Mouse (Mus musculus) large intestine, adult 2 months (tissue): ENCODE measurements at regions not wholly inside any gene's neighbourhood (a gene's known extent, or its start where the extent isn't known, plus 50 kb on each side); places are given as distances from the start of the nearest gene placed in this dataset.

Experiments
- DNase-seq: peaks from one replicate; pipeline ENCODE4 v3.0.0-alpha.2; 2012; ENCODE audit warnings: low read depth, low spot score
- WGBS: fragments of 180-500 bp; shearing (Covaris S2); methylation state at CpG from one replicate; pipeline ENCODE4 v1.1.7; 2018; 5-methylcytosine and 5-hydroxymethylcytosine counted together

DNA sequence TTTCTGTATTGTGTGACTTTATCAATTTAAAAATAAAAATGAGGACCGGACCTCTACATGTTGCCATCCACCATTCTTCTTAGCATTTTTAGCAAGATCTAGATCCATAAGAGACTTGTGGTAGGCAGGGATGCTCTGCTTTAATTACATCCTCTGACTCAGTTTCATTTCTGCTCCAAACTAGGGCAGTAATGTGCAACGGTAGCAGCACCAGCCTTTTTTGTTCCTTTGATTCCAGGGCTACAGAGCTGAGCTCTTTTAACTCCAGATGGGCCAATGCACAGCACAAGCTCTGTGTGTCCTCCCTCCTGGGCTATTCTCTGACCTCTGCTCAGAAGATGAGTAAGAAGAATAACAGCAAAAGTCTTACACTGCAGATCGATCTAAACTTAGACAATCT lies 168.2 kb upstream of the Sptlc3 start:
- DNase-seq: no peak
- WGBS: 78% methylated on average over 3 of the region's 3 CpGs

DNA sequence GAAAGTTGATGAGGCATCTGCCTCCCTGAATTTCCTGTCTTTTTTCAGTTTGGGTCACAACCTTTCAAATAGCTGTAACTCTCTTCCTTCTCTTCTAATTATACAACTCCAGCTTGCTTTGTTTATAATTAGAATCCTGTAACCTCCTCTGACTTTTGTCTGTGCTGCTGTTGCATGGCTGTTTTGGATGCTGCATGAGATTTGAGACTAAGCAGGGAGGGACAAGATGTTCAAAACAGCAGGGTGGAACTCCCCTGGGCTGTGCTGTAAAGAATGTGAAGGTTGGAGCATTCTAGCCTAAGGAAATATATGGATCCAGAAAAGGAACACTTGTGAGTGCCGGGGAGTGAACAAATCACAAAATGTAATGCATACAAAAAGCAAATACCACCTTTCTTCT lies 159.0 kb upstream of the Sptlc3 start:
- 64% methylated on average over 1 of the region's 1 CpGs for WGBS
- DNase-seq: no peak

DNA sequence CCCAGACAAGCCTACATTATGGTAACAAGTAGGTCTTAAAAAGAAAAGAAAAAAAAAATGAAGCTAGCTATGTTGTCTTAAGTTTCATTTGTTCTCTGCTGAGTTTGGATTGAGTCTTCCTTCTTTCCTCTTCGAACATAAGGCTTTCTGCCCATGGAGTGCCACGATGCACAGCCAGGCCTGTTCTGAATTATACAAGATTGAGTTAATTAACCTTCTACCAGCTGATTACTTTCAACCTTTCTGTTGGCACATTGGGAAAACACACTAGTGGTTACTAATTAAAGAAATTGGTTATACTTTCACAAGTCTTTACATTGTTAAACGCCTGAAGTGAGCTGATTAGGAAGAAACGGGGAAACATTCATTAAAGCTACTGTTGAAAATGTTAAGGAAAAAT lies 155.5 kb upstream of the Sptlc3 start:
- no peak for DNase-seq

DNA sequence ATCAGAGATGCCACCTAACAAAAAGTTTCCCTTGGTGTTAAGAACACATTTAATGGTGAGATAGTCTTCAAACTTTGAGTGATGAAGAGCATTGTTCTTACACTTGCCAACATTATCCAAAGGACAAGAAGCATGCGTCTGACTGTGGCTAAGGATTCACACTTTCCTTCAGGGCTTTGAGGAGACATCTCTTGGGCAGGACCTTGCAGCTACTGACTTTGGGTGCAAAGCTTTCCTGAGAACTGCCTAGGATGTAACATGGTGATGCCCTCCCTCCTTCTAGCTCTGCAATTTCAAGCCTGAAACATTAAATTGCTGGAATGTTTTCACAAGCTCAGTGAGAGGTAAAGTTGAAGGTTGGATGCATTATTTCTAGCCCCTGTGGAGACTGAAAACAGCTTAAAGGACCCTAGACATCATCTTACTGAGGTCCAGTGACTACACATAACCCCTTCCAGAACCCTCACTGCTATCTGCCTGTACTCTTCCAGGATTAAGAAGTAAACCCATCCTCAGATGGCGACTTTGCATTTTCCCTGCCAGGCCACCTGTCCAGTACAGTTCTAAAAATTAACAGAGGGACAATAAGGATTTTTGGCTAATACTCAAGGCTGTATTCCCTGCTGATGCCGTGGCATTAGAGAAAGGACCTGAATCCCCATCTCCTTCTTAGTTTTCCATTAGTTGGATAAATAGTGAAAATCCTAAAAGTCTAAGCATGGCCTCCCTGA lies 137.3 kb upstream of the Sptlc3 start:
- no peak for DNase-seq
- 84% methylated on average over 3 of the region's 3 CpGs for WGBS

More for the DNA sequence above, 155.5 kb upstream of the Sptlc3 start:
- WGBS: 74% methylated on average over 4 of the region's 4 CpGs

DNA sequence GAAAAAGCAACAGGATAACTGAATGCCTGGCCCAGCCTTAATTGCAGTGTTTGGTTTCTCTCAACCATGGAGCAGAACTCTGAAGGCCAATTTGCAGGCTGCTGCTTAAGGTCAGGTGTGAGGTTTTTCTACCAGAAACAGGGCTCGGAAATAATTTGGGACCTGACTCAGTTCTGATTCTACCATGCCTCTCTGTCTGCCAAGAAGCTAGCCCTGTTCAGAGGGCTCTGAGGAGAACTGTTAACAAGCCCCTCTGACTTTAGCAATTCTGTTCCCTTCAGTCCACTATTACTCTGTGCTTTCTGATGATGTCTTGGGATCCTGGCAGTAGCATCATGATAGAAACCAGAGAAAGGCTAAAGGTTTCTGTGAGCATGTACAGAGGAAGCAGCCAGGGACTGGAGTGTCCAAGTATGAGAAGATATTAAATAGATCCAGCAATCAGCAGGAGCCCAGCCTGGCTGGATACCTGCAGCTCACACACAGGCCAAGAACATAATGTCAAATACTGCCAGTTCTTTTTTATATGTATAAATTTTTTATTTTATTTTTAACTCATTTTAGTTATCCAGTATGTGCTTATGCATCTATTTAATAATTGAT lies 131.4 kb upstream of the Sptlc3 start:
- WGBS: 90% methylated on average over 1 of the region's 1 CpGs
- no peak for DNase-seq

DNA sequence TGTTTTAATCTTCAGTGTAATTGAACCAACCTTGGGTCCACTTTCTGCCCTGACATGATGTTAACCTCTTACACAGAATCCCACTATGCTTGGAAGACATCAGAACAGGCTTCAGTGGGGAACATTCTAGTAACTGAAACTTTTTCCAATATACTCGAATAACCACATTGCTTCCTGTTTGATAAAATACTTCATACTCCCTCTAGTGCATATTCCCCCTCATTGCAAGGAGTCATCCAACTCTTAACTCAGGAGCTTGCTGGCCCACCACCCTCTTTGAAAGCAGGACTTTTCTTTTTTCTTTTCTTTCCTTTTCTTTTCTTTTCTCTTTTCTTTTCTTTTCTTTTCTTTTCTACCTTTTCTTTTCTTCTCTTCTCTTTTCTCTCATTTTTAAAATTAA lies 123.6 kb upstream of the Sptlc3 start:
- no peak for DNase-seq
- WGBS: 16% methylated on average over 1 of the region's 1 CpGs

DNA sequence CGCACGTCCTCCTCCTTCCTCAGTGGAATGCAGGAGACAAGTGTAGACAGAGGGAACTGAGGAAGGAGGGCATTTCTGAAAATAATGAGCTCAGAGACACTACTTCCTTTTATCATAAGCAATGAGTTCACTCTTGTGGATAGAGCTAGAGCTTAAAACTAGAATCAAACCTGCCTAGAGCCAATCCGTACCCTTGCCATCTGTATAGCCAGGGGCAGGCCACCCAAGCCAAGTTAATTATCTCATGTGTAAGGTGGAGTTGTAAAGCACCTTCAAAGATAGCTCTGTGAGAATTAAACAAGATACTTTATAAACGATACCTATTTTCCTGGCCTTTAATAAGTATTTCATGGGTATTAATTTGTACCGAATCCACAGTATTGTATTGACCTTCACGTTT lies 113.4 kb upstream of the Sptlc3 start:
- DNase-seq: no peak
- WGBS: 63% methylated on average over 6 of the region's 6 CpGs

DNA sequence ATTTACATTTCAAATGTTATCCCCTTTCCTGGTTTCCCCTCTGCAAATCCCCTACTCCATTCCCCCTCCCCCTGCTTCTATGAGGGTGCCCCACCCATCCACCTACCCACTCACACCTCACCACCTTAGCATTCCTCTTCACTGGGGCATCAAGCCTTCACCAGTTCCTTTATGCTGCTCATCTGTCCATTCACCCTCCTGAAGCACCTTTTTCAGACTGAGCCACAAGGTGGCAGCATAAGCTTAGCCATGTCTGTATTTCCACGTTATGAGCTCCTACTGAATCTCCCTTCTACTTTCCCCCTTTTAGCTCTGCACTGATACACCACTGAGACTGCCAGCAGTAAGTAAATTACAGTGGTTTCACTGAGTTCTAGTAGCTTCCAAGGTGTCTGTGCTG lies 112.1 kb upstream of the Sptlc3 start:
- DNase-seq: peak; percentile 21
- WGBS: 3% methylated on average over 1 of the region's 1 CpGs

DNA sequence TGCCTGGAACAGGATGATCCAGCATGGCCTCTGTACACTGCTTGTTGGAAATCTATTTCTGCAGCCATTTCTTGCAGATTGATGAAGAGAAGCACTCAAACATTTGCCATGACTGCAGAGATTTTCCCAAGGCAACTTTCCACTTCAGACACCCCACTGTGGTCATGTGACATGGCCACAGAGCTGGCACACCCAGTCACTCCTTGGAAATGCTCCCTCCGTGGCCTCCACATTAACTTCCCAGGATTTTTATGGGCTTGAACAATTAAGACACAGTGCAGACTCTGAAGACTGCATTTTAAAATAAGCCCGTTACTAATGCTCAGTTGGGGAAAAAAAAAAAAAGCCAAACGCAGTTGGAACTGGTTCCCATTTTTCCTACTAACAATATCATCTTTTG lies 80.2 kb upstream of the Sptlc3 start:
- no peak for DNase-seq
- WGBS: 33% methylated on average over 3 of the region's 3 CpGs

DNA sequence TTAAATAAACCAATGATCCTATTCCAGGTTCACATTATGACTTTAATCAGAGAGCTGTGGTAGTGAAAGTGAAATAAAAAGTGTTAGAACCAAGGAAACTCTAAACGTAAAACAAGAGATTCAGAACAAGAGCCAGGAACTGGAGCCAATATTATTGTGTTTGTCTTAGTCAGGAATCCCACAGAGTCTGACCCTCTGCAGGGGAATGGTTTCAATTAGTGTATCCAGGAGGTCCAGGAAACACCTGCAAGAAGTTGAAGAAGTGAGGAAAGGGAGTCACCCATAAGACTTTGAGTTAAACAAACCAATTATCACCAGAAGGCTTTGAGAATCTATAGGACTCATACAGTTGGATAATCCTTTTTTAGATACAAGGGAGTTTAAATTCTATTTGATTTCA lies 76.2 kb upstream of the Sptlc3 start:
- no peak for DNase-seq
- WGBS: 16% methylated on average over 1 of the region's 1 CpGs

DNA sequence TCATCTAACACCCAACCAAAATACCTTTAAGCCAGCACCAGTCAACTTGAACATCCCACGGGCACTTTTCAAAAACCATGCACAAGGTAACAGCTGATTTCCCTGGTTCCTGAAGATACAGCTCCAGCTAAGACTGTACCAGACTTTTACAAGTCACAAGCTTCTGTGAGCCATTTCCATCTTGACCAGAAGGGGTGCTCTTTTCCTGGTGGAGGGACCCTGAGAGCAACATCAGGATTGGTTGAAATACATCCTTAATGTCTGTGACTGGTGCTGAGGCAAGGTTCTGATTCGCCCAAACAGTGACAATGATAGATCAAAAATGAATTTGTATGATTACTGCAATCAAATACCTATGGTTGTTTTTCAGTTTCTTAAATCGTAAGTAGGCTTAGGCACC lies 71.0 kb upstream of the Sptlc3 start:
- 76% methylated on average over 3 of the region's 3 CpGs for WGBS
- DNase-seq: no peak

DNA sequence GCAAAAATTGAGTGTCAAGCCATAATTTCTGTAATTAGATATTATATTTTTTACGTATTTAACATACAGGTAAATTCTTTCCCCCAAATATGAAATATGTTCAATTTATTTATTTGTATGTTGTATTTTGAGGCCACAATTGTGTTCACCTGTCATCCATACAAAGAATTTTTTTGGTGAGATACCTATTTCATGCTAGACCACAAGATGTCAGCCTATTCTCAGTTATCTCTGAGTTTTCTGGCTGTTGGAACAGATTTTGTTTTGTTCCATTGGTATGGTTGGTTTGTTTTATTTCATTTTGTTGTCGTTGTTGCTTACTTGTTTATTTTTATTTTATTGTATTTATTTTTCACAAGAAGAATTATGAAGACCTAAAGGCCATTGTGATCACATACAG lies 70.3 kb upstream of the Sptlc3 start:
- 72% methylated on average over 2 of the region's 2 CpGs for WGBS
- DNase-seq: no peak
